Mouse (Mus musculus): ENCODE data around the gene Zzef1.

DNA sequence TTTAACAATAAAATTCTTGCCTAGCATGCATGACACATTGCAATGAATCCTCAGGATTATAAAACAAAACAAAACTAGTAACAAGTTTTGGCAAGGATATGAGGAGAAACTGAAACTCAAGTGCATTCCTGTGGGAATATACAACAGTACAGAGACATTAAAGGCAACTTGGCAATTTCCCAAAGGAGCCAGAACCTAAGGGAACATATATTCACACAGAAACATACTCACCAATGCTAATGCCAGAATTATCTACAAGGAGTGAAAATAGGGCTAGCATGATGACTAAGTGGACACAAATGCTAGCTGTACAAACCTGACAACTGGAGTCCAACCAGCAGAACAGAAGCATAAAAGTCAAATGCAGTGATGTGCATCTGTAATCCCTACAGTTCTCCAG is 4.0 kb upstream of the Zzef1 start:
- TF ChIP-seq CTCF (IDR thresholded peaks at IDR 0.05; ENCODE audit: control insufficient read depth, insufficient read depth, low read length), result no peak
- TF ChIP-seq POLR2A (IDR thresholded peaks at IDR 0.05; ENCODE audit: borderline replicate concordance, control insufficient read depth, low read depth, low read length), result no peak

Data from bone marrow, adult 2 months (tissue).